Mouse (Mus musculus) right cerebral cortex, postnatal 4 days (tissue): ENCODE results near the gene Cbfa2t2.

ENCODE experiments used
- DNase-seq: peaks from one replicate; pipeline ENCODE4 v3.0.0-alpha.2; 2022

The Cbfa2t2 gene

DNA sequence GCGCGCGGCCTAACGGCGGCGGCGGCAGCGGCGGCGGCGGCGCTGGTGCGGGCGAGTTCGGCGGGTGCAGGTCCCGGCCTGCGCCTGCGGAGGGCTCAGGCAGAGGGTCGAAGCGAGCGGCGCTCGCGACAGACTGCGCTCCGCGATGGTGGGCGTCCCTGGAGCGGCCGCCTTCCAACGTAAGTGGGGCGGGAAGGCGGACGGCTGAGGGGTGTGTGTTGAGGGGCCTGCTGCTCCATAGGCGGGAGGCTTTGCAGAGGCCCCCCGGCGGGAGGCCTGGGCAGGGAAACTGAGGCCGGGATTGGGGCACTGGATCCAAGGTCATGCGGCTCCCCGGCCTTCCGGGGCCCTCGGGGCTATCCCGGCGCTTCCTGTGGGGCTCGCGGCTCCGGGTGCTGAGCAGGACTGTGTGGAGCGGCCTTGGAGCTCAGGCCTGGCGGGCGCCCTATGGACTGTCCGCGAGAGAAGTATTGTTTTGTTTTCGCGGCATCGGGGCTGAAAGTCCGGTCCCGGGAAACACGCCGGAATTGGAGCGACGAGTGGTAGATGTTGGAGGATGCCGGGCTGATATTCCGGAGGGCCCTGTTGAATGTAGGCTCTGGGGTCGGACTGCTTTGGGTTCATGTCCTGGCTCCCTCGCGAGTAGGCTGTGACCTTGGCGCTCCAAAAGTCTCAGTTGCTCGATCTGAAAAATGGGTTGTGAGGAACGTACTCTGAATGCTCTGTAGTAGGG lies at the start of gene Cbfa2t2:
Gene Cbfa2t2 (plus strand): TSS at position 24 of the 733 bp plus-strand sequence.
- DNase-seq, result no peak

DNA sequence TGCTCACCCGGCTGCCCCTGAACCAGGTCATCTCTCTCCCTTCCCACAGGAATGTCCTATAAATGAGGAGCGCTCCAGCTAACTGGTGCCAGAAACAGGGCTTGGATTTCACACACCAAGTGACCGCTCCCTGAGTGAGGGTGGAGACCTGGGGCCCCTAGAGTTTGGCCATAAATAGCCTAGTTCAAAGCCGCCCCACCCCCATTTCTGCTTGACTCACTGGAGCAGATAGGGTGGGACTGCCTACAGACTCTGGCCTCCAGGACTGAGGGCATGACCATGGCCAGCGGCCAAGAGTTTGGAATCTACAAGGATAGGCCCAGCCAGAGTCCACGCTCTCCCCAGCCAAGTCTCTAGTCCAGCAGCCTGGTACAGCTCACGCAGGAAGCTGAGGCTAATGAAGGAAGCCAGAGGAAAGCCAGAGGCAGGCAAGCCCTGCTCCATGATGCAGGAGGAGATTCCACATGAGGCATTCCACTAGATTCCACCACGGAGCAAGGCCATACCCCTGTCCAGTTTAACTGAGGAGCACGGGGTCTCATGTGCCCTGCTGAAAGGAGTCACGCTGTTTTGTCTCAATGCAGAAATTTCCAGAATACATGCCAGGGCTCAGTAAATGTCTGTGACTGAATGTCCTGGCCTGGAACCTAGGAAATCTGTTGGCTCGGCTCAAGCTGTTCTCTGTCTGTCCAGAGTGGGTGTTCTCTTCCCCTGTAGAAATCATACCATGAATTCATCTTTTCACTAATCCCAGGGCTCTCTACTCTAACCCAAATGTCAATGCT lies 45.9 kb upstream of the Cbfa2t2 start:
- DNase-seq, result peak; percentile 50

DNA sequence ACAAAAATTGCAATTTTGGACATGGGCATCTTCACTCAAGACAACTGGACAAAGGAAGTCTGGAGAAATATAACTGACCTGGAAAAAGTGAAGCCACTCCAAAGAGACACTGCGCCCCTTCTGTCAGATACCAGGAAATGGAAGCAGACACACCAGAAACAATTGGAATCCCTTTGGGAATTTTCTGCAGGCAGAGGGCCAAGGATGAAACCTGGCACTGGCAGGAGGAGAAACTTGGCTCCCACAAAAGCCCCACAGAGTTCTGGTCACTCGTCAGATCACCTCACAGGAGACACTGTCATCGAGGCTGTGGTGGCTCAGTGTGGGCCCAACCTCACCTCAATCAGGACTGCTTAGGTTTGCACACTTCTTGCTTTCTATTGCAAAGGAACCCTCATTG lies 41.7 kb upstream of the Cbfa2t2 start:
- no peak for DNase-seq

- DNase-seq, result no peak
These were observed 39.8 kb upstream of the Cbfa2t2 start for GRCm38 (mm10) chr2:154396529-154396928.

- no peak for DNase-seq
These were observed 38.0 kb upstream of the Cbfa2t2 start for GRCm38 (mm10) chr2:154398267-154398666.

GRCm38 (mm10) chr2:154399325-154399724 lies 37.0 kb upstream of the Cbfa2t2 start:
- DNase-seq, result no peak

GRCm38 (mm10) chr2:154401976-154402375 lies 34.3 kb upstream of the Cbfa2t2 start:
- no peak for DNase-seq

DNA sequence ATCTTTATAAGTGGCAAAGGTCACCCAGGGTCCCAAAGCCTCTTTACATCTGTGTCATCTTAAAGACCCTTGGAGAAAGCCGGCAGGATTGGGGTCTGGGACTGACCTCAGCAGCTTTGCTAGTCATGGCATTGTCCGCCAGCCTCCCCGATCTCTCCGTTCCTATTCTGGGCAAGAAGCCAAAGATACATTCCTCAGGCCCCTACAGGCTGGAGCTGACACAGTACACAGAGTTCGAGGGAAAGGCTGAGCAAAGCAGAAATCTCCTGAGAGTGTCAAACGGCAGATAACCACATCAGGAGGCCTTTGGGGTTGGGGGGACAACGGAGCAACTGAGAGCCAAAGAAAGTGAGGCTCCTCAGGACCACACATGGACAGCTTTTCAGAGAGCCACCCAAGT lies 33.5 kb upstream of the Cbfa2t2 start:
- DNase-seq, result no peak

DNA sequence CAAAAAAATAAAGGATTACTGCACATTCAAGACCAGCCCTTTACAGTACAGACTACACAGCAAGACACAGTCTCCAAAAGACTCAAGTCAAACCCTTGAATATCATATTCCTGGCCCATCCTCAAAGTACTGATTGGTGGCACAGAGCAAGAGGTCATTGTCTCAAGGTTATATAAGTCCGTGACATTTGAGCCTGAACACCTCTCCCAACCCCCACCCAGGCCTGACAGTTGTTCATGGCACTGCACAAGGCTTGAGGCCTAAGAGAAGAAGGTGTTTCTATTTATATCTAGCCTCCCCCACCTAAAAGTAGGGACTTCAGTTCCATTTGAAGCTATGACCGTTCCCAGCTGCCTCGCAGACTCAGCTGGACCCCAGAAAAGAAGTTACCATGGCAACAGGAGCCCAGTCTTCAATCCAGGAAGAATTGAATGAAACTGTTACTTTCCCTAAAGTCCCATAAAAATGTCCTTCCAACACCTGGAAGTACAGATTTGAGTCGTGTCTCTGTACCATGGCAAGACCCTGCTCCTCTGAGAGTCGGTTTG lies 30.8 kb upstream of the Cbfa2t2 start:
- DNase-seq, result no peak

GRCm38 (mm10) chr2:154407063-154407642 lies 29.1 kb upstream of the Cbfa2t2 start:
- no peak for DNase-seq

- peak; percentile 77 for DNase-seq
These were observed 28.4 kb upstream of the Cbfa2t2 start, which contains the start of gene Snta1 for GRCm38 (mm10) chr2:154407643-154408445. Gene Snta1, minus strand, starts transcription at chr2:154408099.

GRCm38 (mm10) chr2:154410355-154410754 lies 25.9 kb upstream of the Cbfa2t2 start:
- DNase-seq, result peak; percentile 55

GRCm38 (mm10) chr2:154412018-154412666 lies 24.1 kb upstream of the Cbfa2t2 start:
- DNase-seq, result no peak

GRCm38 (mm10) chr2:154417107-154417506 lies 19.2 kb upstream of the Cbfa2t2 start:
- DNase-seq, result peak; percentile 96

DNA sequence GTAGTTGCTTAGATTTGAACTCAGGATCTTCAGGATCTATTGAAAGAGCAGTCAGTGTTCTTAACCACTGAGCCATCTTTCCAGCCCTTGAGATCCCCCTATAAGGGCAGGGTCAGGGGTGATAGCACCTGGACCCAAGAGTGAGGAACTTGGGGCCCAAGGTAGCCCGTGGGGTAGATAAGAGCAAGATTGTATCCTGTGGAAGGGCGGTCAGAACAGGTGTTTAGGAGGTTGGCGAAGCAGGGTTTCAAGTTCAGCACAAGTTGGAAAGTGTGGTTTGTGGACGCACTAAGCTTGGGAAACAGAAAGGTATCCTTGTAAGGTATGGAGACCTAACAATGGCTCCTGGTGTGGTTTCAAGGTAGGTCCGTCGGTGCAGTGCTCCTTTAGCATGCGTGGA lies 18.3 kb upstream of the Cbfa2t2 start:
- DNase-seq, result no peak

GRCm38 (mm10) chr2:154419631-154420515 lies 16.4 kb upstream of the Cbfa2t2 start:
- no peak for DNase-seq

GRCm38 (mm10) chr2:154420942-154421731 lies 15.1 kb upstream of the Cbfa2t2 start:
- no peak for DNase-seq

DNA sequence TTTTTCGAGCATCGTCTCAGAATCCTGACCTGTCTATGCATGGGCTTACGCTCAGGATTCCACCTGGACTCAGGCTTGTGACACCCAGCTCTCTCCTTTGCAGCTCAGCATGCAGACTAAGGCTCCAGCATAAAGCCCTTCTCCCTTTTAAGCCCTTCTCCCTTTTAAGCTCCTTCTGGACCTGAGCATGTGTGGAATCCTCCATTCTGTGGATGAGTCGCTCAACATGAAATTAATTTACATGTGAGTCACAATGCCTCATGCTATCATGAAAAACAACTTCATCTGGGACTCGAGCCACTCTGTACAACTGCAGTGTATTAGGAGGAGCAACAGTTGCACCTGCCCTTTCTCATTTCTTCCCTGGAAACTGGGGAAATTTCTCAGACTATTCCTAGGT lies 14.1 kb upstream of the Cbfa2t2 start:
- no peak for DNase-seq

DNA sequence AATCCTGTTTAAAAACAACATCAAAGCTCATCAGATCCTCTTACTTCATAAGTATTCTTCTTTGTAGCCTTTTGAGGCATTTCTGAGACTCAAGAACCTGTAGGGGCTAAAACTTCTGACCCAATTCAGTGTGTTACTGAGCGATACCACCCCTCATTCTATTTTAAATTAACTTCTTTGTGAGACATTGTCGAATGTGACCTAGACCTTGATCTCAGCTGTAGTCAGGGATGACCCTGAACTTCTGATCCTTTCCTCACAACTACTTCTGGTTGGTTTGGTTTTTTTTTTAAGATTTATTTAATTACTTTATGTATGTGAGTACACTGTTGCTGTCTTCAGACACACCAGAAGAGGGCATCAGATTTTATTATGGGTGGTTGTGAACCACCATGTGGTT lies 12.7 kb upstream of the Cbfa2t2 start:
- no peak for DNase-seq

- no peak for DNase-seq
These were observed 10.8 kb upstream of the Cbfa2t2 start for GRCm38 (mm10) chr2:154425522-154425921.
